Mouse (Mus musculus) brain, embryonic 14.5 days (tissue): ENCODE data around the gene Fam8a1. TPM values are rescaled to one million over a fixed set of nuclear protein-coding genes. Genes with fewer than 3 reads are reported as not detected.

Experiments
- DNase-seq: peaks from one replicate; pipeline ENCODE4 v3.0.0-alpha.2; 2011; ENCODE audit warnings: low read depth
- CTCF ChIP-seq: fragments of 200-500 bp; IDR thresholded peaks from 2 replicates; pipeline ENCODE4 v1.5.1; 2012; ENCODE audit warnings: inconsistent platforms, mild to moderate bottlenecking, moderate library complexity, borderline replicate concordance; ENCODE audit not compliant: insufficient read depth, insufficient read length; ENCODE audit errors: extremely low read depth
- POLR2A ChIP-seq: fragments of 200-500 bp; IDR thresholded peaks from 2 replicates; pipeline ENCODE4 v1.6.1; 2012; ENCODE audit warnings: mild to moderate bottlenecking, inconsistent platforms, borderline replicate concordance; ENCODE audit not compliant: poor library complexity, insufficient read depth, insufficient read length, severe bottlenecking; ENCODE audit errors: extremely low read depth
- polyA plus RNA-seq: library from polyadenylated mRNA; depleted of rRNA; stranded (reverse); fragments of >200 nt; gene quantifications from 2 replicates; pipeline ENCODE4 v1.2.3, GENCODE M21; 2012; rRNA removed

The Fam8a1 gene
- polyA plus RNA-seq, 1 experiment = 66.2 TPM

DNA sequence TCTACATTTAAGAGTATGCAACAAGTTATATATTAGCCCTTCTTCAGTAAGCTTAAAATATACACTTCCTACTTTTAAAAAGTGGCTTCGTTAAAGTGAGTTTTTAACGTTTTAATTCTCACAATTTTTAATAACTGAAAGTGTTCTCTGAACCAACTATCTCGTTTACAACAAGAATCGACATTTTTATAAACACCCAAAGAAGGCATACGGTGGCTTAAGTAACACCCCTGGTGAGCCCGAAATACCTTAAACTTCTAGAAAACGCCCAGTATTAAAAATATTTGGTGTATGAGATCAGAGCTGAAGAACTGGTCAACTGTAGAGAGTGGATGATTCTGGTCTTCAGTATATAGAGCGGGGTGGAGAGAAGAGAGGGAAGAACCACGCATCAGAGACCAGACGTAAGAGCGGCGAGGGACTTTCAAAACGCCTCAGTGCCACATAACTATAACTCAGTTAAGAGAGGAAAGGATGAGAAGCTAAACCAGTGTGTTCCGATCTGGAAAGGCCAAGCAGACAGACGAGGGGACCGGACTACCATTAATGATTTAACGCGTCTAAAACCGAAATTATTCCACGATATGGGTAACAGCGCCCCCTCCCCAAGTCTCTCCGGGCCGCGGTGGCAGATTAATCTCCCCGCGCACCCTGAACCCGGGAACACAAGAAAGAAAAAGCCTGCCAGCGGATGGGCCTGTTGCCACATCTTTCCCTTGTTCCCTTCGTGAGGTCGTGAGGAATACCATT is 57.1 kb downstream of the Fam8a1 start:
- DNase-seq = peak; percentile 64
- TF ChIP-seq CTCF (peak; percentile 9; the same call in 1 of the 2 replicates), POLR2A (no peak)

DNA sequence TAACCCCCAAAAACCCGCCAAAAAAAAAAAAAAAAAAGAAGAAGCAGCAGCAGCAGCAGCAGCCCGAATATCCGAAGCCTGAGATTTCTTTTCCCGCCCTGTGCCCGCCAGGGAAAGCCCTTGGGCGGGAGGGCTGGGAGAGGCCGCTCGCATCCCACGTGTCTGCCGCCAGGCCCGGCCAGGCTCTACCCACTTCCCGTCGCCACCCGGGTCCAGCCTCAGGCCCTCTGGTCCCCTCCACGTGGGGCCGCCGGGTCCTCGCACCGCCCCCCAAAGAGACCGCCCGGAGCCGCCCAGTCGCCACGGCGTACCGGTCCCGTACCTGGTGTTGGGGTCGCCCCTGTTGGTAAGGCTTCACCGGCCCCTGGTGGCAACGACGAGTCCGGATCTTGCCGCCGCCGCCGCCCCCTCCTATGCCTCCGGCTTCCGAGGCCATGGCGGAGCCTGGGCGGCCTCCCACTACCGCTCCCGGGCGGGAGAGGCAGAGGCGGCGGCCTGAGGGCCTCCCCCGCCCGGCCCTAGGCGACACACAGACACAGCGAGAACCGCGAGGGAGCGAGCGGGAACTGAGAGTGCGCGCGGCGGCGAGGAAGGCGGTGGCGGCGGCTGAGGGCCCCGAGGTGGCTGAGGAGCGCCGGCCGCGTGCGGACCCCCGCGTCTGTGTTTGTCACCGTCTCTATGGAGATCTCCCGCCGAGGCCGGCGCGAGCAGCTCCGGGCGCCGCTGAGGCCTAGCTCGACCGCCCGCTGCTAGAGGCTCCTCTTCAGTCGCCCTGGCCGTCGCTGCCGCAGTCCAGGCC is 57.9 kb downstream of the Fam8a1 start:
- DNase-seq = peak; percentile 66
- TF ChIP-seq POLR2A (no peak), CTCF (no peak)

Other genes with a start within 250 kb of the Fam8a1 start
- 13.0 and 18.3 TPM in 2 replicates for gene Cap2, start 167.7 kb upstream of the Fam8a1 start, polyA plus RNA-seq
- gene Nup153, start 58.4 kb downstream of the Fam8a1 start, polyA plus RNA-seq = 75.1 and 84.8 TPM in 2 replicates